Mouse (Mus musculus) adrenal gland, postnatal 36 days (tissue): ENCODE results near the gene Gabarapl1. TPM values are rescaled to one million over a fixed set of nuclear protein-coding genes. Genes with fewer than 3 reads are reported as not detected.

Experiments
- DNase-seq, 2 experiments: peaks; one replicate each; pipeline ENCODE4 v3.0.0; 2021; ENCODE audit warnings: mixed read lengths in 1 of 2
- total RNA-seq, 2 experiments: library from RNA; stranded (reverse); gene quantifications; 2 replicates each; pipeline ENCODE4 v1.2.3; 2021

Gene Gabarapl1
- total RNA-seq, 2 experiments from 2014 or later: 237 to 286 TPM

GRCm38 (mm10) chr6:129534627-129535190 lies 1.7 kb downstream of the Gabarapl1 start:
- no peak for DNase-seq

- DNase-seq: no peak
These were observed 2.8 kb downstream of the Gabarapl1 start for GRCm38 (mm10) chr6:129535723-129536122.

- no peak for DNase-seq
These were observed 5.6 kb downstream of the Gabarapl1 start for GRCm38 (mm10) chr6:129538555-129538954.

DNA sequence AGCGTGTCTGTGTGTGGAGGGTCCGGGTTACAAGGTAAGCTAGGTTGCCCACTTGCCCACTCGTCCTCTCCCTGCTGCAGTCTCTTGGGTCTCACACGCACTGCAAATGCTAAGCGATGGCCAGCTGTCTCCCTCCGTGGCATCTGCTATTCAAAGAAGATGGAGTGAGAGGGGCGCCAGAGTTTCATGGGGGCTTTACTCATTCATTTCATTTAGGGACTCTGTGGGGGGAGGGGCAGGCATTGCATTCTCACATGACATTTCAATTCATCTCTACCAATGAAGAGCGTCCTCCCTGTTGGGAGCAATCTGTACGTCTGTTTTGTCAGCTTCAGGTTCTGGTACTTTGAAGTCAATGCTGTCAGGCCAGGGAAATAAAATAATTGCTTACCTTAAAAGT lies 9.0 kb downstream of the Gabarapl1 start:
- DNase-seq: no peak

DNA sequence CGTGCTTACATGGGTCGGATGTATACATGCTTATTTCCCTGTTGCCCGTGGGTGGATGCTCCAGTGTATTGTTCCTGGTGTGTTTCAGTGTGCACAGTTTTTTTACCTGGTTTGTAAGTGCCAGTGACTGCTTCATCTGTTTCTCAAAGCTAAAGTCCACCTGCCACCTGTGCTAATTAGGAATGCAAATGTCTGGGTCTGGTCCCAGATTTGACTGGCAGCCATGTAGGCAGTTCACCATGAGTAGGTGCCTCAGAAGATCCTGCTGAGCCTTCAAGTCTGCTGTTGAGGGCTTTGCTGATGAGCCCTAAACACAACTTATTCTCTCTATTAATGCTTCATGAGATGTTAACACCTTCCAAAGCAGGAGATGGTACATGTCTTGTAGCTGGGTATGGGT lies 9.6 kb downstream of the Gabarapl1 start:
- DNase-seq: no peak

- peak; percentile 66 to 76 for DNase-seq
These were observed 11.0 kb downstream of the Gabarapl1 start for GRCm38 (mm10) chr6:129543709-129544606.

DNA sequence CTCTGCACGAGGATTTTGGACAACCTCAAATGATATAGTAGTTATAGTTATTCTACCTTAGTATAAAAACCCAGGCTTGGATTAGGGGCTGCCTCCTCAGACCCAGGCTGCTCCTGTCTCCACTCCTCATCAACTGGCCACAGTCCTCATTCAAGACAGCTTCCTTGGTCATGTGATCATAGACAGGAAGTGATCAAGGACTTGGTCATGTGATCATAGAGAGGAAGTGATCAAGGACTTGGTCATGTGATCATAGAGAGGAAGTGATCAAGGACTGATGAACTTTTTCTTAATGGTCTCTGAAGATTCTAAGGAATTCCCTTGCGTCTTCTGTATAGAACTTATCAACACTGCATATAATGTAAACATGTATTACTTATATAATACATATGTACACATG lies 14.3 kb downstream of the Gabarapl1 start:
- DNase-seq: no peak

DNA sequence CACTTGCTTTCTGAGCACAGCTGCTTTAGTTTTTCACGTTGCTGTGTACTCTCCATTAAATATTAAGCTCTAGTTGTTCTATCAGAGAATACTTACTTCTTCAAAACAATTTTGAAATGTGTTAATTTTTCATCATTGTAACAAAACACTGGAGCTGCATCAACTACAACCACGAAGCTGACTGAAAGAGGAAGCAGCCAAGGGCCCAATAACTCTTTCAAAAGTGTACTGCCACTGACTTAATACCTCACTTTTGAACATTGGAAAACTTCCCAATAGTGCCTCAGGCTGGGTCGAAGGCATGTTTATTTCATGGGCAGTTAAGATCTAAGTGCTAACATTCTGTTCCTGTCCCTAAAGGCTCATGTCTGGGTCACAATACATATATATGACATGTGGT lies 15.0 kb downstream of the Gabarapl1 start:
- DNase-seq: no peak

- no peak for DNase-seq
These were observed 24.5 kb downstream of the Gabarapl1 start for GRCm38 (mm10) chr6:129557298-129558023.

DNA sequence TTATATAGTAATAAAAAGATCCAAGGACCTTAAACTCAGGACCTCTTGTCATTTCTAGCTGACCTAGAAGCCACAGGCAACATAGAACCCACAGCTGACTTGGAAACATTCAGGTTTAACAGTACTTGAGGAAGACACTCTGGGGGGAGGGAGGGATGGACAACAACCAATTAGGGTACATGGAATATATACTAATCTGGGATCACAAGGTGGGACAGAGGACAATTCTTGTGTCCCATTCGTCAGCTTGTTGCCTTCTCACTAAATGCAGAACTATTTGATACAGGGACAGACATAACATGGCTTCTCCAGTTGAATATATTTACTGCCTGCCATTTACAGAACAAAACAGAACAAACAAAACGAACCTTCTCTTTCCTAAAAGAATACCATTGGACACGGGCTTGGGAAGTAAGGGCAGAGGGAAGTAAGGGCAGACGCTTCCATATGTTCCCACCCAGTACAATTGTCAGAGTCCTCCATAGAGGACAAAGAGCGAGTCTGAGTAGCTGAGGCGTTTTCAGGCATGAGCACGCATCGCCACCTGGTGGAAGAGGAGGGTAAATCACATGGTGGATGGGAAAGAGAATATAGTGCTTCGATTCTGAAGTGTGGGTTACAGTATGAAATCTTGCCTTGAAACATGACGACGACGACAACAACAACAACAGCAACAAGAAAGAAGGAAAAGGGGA lies 26.1 kb downstream of the Gabarapl1 start:
- peak; percentile 76 for DNase-seq

DNA sequence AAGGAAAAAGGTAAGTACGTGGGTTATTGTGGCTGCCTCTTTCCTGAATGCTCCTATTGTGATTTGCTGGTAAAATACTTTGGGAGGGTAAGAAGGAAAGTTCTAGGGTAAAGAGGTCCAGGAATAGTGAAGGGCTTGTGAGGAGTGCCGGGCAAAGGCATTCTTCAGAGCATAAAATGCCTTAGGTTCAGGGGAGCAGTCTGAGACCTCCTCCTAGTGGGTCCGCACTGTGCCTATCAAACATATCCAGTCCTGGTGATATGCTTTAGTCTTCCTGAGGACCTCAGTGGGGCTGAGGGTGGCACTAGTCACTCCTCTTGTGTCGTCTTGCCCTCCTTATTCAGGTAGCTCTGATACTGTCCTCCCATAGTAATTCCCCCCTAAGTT lies 26.7 kb downstream of the Gabarapl1 start:
- DNase-seq: no peak

GRCm38 (mm10) chr6:129565257-129565656 lies 32.3 kb downstream of the Gabarapl1 start:
- no peak for DNase-seq

DNA sequence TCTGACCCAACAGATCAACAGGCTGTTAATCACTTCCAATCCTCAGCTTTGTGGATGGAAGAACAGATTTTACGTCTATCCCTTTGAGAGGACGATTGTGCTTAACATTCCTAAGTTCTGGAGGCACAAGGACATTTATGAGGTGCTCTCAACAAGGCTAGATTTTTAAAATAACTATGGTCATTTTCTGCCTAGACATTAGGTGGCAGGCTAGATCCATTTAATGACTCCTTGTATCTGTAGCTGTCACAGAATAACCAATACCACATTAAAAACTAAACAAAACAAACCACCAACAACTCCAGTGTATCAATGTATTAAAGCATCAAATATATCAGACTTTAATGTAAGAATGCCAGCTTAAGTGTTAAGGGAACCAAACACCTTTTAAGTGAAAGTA lies 42.4 kb downstream of the Gabarapl1 start:
- DNase-seq: no peak

GRCm38 (mm10) chr6:129577605-129578004 lies 44.6 kb downstream of the Gabarapl1 start, which contains the start of gene Klre1:
Gene Klre1, plus strand, starts transcription at chr6:129577905.
- DNase-seq: no peak

- peak in 1 of 2 experiments; percentile 15 for DNase-seq
These were observed 48.3 kb downstream of the Gabarapl1 start for GRCm38 (mm10) chr6:129581274-129581673.

DNA sequence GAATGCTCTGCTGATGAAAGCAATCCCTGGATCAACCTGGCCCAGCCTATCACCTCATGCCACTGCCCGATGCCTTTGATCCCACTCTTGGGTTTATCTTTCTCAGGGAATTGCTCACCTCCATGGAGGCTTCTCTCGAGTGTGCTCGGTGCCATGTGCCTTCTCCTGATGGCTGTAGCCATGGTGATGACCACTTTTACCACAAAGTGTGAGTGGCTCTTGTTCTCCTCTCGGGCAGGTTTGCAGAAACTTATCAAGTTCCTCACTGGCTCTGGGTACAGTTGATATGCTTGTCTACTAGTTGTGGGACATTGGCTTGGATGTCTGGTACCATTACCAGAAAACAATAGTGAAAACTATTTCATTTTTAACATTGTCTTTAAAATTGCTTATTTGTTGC lies 48.9 kb downstream of the Gabarapl1 start:
- DNase-seq: no peak

GRCm38 (mm10) chr6:129583014-129583413 lies 50.1 kb downstream of the Gabarapl1 start:
- DNase-seq: no peak

- no peak for DNase-seq
These were observed 58.5 kb downstream of the Gabarapl1 start, which contains the start of gene Klrd1 for GRCm38 (mm10) chr6:129591508-129591907. Gene Klrd1, plus strand, starts transcription at chr6:129591782.
